Mouse (Mus musculus): ENCODE data around the gene Ankrd33b. TPM values are rescaled to one million over a fixed set of nuclear protein-coding genes. Genes with fewer than 3 reads are reported as not detected.
A peak's percentile ranks its signal among the peaks of the same experiment; 100 is the strongest.

Ankrd33b gene
- polyA plus RNA-seq, 1 experiment from 2014 or later = 0.64 TPM

DNA sequence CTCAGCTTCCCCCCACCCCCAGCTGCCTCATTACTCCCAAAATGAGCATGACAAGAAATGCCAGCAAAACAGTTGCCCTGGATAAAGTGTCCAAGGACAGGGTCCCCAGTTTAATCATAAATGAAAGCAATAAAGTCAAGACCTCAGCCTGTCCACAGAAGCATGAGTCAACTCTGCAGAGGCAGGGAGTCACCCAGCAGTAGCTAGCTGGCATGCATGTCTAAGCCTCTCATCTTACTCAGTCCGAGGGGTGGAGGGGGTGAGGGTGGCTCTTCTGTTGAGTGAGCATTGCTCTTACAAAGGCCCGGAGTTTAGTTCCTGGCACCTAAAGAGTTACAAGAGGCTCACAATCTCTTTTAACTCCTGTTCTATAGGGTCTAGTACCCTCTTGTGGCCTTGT lies 55.5 kb downstream of the Ankrd33b start:
- WGBS = 70% methylated on average over 2 of the region's 2 CpGs
- no peak for ATAC-seq (replicated peaks; ENCODE audit: low FRiP score)
- H3K4me1 ChIP-seq (replicated peaks; ENCODE audit: control insufficient read depth, insufficient read depth, low read length) = no peaks in the 10 kb centered on the region
- H3K27ac ChIP-seq (ENCODE audit: low read depth, low read length) = no peak overlapping the region
- no peaks in the 10 kb centered on the region for H3K36me3 ChIP-seq (ENCODE audit: control insufficient read depth, insufficient read depth, low read length)
- no peak for DNase-seq (ENCODE audit: low spot score)
- H3K4me3 ChIP-seq (ENCODE audit: low read depth, low read length) = no peak overlapping the region
- H3K4me2 ChIP-seq = no peak overlapping the region
- H3K27me3 ChIP-seq (replicated peaks; ENCODE audit: control insufficient read depth, insufficient read depth, low read length) = no peaks in the 10 kb centered on the region
- no peak overlapping the region for H3K9ac ChIP-seq (ENCODE audit: low read depth, low read length)
- no peaks in the 10 kb centered on the region; the same call in 1 of the 2 replicates for H3K9me3 ChIP-seq (ENCODE audit: control insufficient read depth, low read length)

- H3K4me1 ChIP-seq (replicated peaks; ENCODE audit: control insufficient read depth, insufficient read depth, low read length) = no peaks in the 10 kb centered on the region
- 57% methylated on average over 15 of the region's 15 CpGs for WGBS
- no peak overlapping the region for H3K4me3 ChIP-seq (ENCODE audit: low read depth, low read length)
- no peak for DNase-seq (ENCODE audit: low spot score)
- H3K9ac ChIP-seq (ENCODE audit: low read depth, low read length) = no peak overlapping the region
- no peak for ATAC-seq (replicated peaks; ENCODE audit: low FRiP score)
- no peaks in the 10 kb centered on the region for H3K27me3 ChIP-seq (replicated peaks; ENCODE audit: control insufficient read depth, insufficient read depth, low read length)
- H3K9me3 ChIP-seq (ENCODE audit: control insufficient read depth, low read length) = no peaks in the 10 kb centered on the region
- no peak overlapping the region for H3K27ac ChIP-seq (ENCODE audit: low read depth, low read length)
- no peak overlapping the region for H3K4me2 ChIP-seq
- H3K36me3 ChIP-seq (ENCODE audit: control insufficient read depth, insufficient read depth, low read length) = no peaks in the 10 kb centered on the region
These were observed 58.0 kb downstream of the Ankrd33b start for GRCm38 (mm10) chr15:31309526-31309925.

DNA sequence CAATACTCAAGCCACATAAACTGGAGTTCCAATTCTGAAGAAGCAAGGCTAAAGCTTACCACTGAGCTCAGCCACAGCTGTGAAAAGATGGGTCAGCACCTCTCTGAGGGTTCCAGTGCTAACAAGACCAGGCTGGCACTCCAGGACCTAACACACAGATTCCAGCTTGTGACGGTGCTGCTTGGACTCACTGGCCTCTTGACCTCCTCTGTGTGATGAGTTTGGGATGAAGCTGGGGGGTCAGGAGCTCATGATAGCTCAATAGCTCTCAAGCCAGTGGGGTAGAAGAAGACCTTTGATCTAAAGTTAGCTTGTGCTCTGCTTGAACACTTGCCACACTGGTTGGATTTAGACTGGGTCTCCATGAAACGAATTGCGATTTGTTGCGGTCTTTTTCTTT lies 60.8 kb downstream of the Ankrd33b start:
- DNase-seq (ENCODE audit: low spot score) = no peak
- H3K4me3 ChIP-seq (ENCODE audit: low read depth, low read length) = no peak overlapping the region
- H3K4me1 ChIP-seq (replicated peaks; ENCODE audit: control insufficient read depth, insufficient read depth, low read length) = no peaks in the 10 kb centered on the region
- H3K9me3 ChIP-seq (ENCODE audit: control insufficient read depth, low read length) = no peaks in the 10 kb centered on the region
- no peak overlapping the region for H3K4me2 ChIP-seq
- H3K36me3 ChIP-seq (ENCODE audit: control insufficient read depth, insufficient read depth, low read length) = no peaks in the 10 kb centered on the region
- no peak for ATAC-seq (replicated peaks; ENCODE audit: low FRiP score)
- no peaks in the 10 kb centered on the region for H3K27me3 ChIP-seq (replicated peaks; ENCODE audit: control insufficient read depth, insufficient read depth, low read length)
- WGBS = 91% methylated on average over 4 of the region's 4 CpGs
- H3K9ac ChIP-seq (ENCODE audit: low read depth, low read length) = no peak overlapping the region
- no peak overlapping the region for H3K27ac ChIP-seq (ENCODE audit: low read depth, low read length)

GRCm38 (mm10) chr15:31305181-31305580 lies 62.3 kb downstream of the Ankrd33b start:
- H3K4me2 ChIP-seq = no peak overlapping the region
- no peaks in the 10 kb centered on the region for H3K9me3 ChIP-seq (ENCODE audit: control insufficient read depth, low read length)
- DNase-seq (ENCODE audit: low spot score) = no peak
- no peak overlapping the region for H3K9ac ChIP-seq (ENCODE audit: low read depth, low read length)
- WGBS = 52% methylated on average over 6 of the region's 6 CpGs
- no peaks in the 10 kb centered on the region for H3K27me3 ChIP-seq (replicated peaks; ENCODE audit: control insufficient read depth, insufficient read depth, low read length)
- H3K36me3 ChIP-seq (ENCODE audit: control insufficient read depth, insufficient read depth, low read length) = no peaks in the 10 kb centered on the region
- ATAC-seq (replicated peaks; ENCODE audit: low FRiP score) = no peak
- H3K4me3 ChIP-seq (ENCODE audit: low read depth, low read length) = no peak overlapping the region
- H3K4me1 ChIP-seq (replicated peaks; ENCODE audit: control insufficient read depth, insufficient read depth, low read length) = no peaks in the 10 kb centered on the region
- no peak overlapping the region for H3K27ac ChIP-seq (ENCODE audit: low read depth, low read length)

- DNase-seq (ENCODE audit: low spot score) = no peak
- no peak overlapping the region for H3K4me3 ChIP-seq (ENCODE audit: low read depth, low read length)
- no peak for ATAC-seq (replicated peaks; ENCODE audit: low FRiP score)
- no peaks in the 10 kb centered on the region for H3K9me3 ChIP-seq (ENCODE audit: control insufficient read depth, low read length)
- no peak overlapping the region for H3K27ac ChIP-seq (ENCODE audit: low read depth, low read length)
- no peak overlapping the region for H3K9ac ChIP-seq (ENCODE audit: low read depth, low read length)
- no peak overlapping the region for H3K4me2 ChIP-seq
- H3K36me3 ChIP-seq (ENCODE audit: control insufficient read depth, insufficient read depth, low read length) = no peaks in the 10 kb centered on the region
- H3K4me1 ChIP-seq (replicated peaks; ENCODE audit: control insufficient read depth, insufficient read depth, low read length) = no peaks in the 10 kb centered on the region
- H3K27me3 ChIP-seq (replicated peaks; ENCODE audit: control insufficient read depth, insufficient read depth, low read length) = no peaks in the 10 kb centered on the region
- 72% methylated on average over 3 of the region's 3 CpGs for WGBS
These were observed 63.2 kb downstream of the Ankrd33b start for GRCm38 (mm10) chr15:31304302-31304701.

- Histone ChIP-seq H3K4me1 (replicated peaks; ENCODE audit: control insufficient read depth, insufficient read depth, low read length) (no peaks in the 10 kb centered on the region), H3K27me3 (replicated peaks; ENCODE audit: control insufficient read depth, insufficient read depth, low read length) (peaks cover 13% of the 10 kb centered on the region), H3K9me3 (ENCODE audit: control insufficient read depth, low read length) (no peaks in the 10 kb centered on the region), H3K4me3 (ENCODE audit: low read depth, low read length) (no peak overlapping the region), H3K9ac (ENCODE audit: low read depth, low read length) (no peak overlapping the region), H3K27ac (ENCODE audit: low read depth, low read length) (no peak overlapping the region), H3K4me2 (no peak overlapping the region), H3K36me3 (ENCODE audit: control insufficient read depth, insufficient read depth, low read length) (no peaks in the 10 kb centered on the region)
- WGBS = 61% methylated on average over 12 of the region's 12 CpGs
- ATAC-seq (replicated peaks; ENCODE audit: low FRiP score) = no peak
- DNase-seq (ENCODE audit: low spot score) = no peak
These were observed 65.1 kb downstream of the Ankrd33b start for GRCm38 (mm10) chr15:31302293-31302990.

DNA sequence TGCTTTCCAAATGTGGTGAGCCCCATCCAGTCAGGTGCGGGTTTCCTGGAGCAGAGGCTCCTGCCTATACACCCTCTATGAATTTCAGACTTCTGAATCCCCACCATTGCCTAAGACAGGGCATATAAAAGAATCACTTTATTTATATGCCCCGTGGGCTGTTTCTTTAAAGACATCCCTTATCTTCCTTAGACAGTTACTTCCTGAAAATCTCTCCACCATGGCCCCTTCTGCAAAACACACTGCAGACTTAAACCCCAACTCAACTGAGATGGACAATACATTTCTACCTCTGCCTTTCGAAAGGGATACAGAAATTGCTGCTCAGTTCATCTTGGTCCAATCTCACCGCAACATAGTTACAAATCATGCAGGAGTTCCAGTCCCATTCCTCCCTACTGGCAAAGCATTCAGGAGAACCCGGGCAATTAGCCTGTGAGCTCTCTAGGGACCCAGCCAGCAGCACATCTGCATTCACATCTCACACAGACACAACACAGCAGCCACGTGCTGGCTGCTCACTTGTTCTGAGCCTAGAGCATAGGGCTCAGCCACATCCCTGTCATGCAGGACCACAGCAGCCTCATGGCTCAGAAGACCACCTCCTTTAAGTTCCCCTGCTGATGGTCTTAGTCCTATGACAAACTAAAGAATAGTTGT lies 68.1 kb downstream of the Ankrd33b start:
- DNase-seq (ENCODE audit: low spot score) (no peak), ATAC-seq (replicated peaks; ENCODE audit: low FRiP score) (no peak)
- WGBS = 49% methylated on average over 6 of the region's 6 CpGs
- Histone ChIP-seq H3K9me3 (ENCODE audit: control insufficient read depth, low read length) (no peaks in the 10 kb centered on the region), H3K4me3 (ENCODE audit: low read depth, low read length) (no peak overlapping the region), H3K36me3 (ENCODE audit: control insufficient read depth, insufficient read depth, low read length) (no peaks in the 10 kb centered on the region), H3K4me1 (replicated peaks; ENCODE audit: control insufficient read depth, insufficient read depth, low read length) (peaks cover 3% of the 10 kb centered on the region; the same call in 1 of the 2 replicates), H3K4me2 (no peak overlapping the region), H3K9ac (ENCODE audit: low read depth, low read length) (no peak overlapping the region), H3K27ac (ENCODE audit: low read depth, low read length) (no peak overlapping the region), H3K27me3 (replicated peaks; ENCODE audit: control insufficient read depth, insufficient read depth, low read length) (peaks cover 40% of the 10 kb centered on the region)

DNA sequence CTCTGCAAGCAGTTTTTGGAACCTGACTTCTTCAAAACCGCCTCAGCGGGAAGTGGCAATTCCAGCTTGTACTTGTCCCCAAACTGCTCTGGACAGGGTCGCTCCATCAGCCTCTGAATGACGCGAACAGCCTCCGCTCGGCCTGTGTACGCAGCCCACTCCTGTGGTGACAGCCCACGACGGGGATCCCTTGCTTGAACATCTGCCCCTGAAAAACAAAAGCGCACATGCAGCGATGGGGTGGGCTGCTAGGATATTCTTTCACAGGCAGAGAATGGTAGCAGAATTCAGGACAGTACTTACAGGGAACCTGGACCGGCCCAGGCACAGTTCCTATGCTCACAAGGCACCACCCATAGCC lies 69.8 kb downstream of the Ankrd33b start:
- H3K9ac ChIP-seq (ENCODE audit: low read depth, low read length) = no peak overlapping the region
- H3K9me3 ChIP-seq (ENCODE audit: control insufficient read depth, low read length) = no peaks in the 10 kb centered on the region
- ATAC-seq (replicated peaks; ENCODE audit: low FRiP score) = no peak
- 26% methylated on average over 13 of the region's 13 CpGs for WGBS
- H3K27me3 ChIP-seq (replicated peaks; ENCODE audit: control insufficient read depth, insufficient read depth, low read length) = peaks cover 40% of the 10 kb centered on the region
- H3K36me3 ChIP-seq (ENCODE audit: control insufficient read depth, insufficient read depth, low read length) = no peaks in the 10 kb centered on the region
- no peak overlapping the region for H3K4me3 ChIP-seq (ENCODE audit: low read depth, low read length)
- DNase-seq (ENCODE audit: low spot score) = no peak
- H3K4me2 ChIP-seq = peak overlapping the region; percentile 26; the same call in 1 of the 2 replicates
- H3K4me1 ChIP-seq (replicated peaks; ENCODE audit: control insufficient read depth, insufficient read depth, low read length) = peaks cover 3% of the 10 kb centered on the region; the same call in 1 of the 2 replicates
- H3K27ac ChIP-seq (ENCODE audit: low read depth, low read length) = no peak overlapping the region
